Mouse (Mus musculus) adrenal gland, adult 2 months (tissue): Measurements from ENCODE around the gene Cntln. TPM values are rescaled to one million over a fixed set of nuclear protein-coding genes. Genes with fewer than 3 reads are reported as not detected.

Experiments used
- DNase-seq: peaks from one replicate; pipeline ENCODE4 v3.0.0; 2021
- long read RNA-seq: library from polyadenylated mRNA; stranded (forward); transcript quantifications from one replicate; pipeline ENCODE4 v2.0.0, GENCODE M21; 2021
- polyA plus RNA-seq: library from polyadenylated mRNA; depleted of rRNA; stranded (reverse); fragments of >200 nt; gene quantifications from 2 replicates; pipeline ENCODE4 v1.2.3, GENCODE M21; 2012; rRNA removed
- total RNA-seq, 2 experiments: library from RNA; stranded (reverse); gene quantifications; 2 replicates each; pipeline ENCODE4 v1.2.3; 2021

The Cntln gene
- 1 to 10 TPM; 7.5 to 8.3 TPM for total RNA-seq
- 1.8 and 2.0 TPM in 2 replicates for polyA plus RNA-seq
- long read RNA-seq, partial matches to known transcripts, result 0 of 3 reads
- long read RNA-seq, other reads (novel, unspliced or antisense), result 2 of 3 reads

- DNase-seq, result peak; percentile 98
These were observed at the start of gene Cntln for GRCm38 (mm10) chr4:84884111-84884538. Cntln (plus strand) TSS chr4:84884309.

- DNase-seq, result peak; percentile 32
These were observed 47.1 kb upstream of the Cntln start for GRCm38 (mm10) chr4:84836979-84837378.

- no peak for DNase-seq
These were observed 45.6 kb upstream of the Cntln start for GRCm38 (mm10) chr4:84838545-84838944.

GRCm38 (mm10) chr4:84839466-84839865 lies 44.6 kb upstream of the Cntln start:
- DNase-seq, result no peak

GRCm38 (mm10) chr4:84857588-84857987 lies 26.5 kb upstream of the Cntln start:
- DNase-seq, result no peak

GRCm38 (mm10) chr4:84876347-84876746 lies 7.8 kb upstream of the Cntln start:
- peak; percentile 49 for DNase-seq

GRCm38 (mm10) chr4:84883646-84884045 lies 463 bp upstream of the Cntln start:
- no peak for DNase-seq

- peak; percentile 81 for DNase-seq
These were observed 596 bp downstream of the Cntln start for GRCm38 (mm10) chr4:84884539-84885270.

- no peak for DNase-seq
These were observed 1.1 kb downstream of the Cntln start for GRCm38 (mm10) chr4:84885271-84885540.

GRCm38 (mm10) chr4:84918393-84918792 lies 34.3 kb downstream of the Cntln start:
- no peak for DNase-seq

- no peak for DNase-seq
These were observed 50.3 kb downstream of the Cntln start for GRCm38 (mm10) chr4:84934342-84934929.

- DNase-seq, result no peak
These were observed 58.0 kb downstream of the Cntln start for GRCm38 (mm10) chr4:84942059-84942458.

GRCm38 (mm10) chr4:84942651-84943050 lies 58.5 kb downstream of the Cntln start:
- DNase-seq, result no peak

- DNase-seq, result no peak
These were observed 60.0 kb downstream of the Cntln start for GRCm38 (mm10) chr4:84944100-84944499.

GRCm38 (mm10) chr4:84946450-84946849 lies 62.3 kb downstream of the Cntln start:
- DNase-seq, result no peak

GRCm38 (mm10) chr4:84976875-84977646 lies 93.0 kb downstream of the Cntln start:
- DNase-seq, result no peak

GRCm38 (mm10) chr4:84995520-84996348 lies 111.6 kb downstream of the Cntln start:
- no peak for DNase-seq

- no peak for DNase-seq
These were observed 121.5 kb downstream of the Cntln start for GRCm38 (mm10) chr4:85005581-85005980.

GRCm38 (mm10) chr4:85006789-85007188 lies 122.7 kb downstream of the Cntln start:
- no peak for DNase-seq

- DNase-seq, result no peak
These were observed 126.7 kb downstream of the Cntln start for GRCm38 (mm10) chr4:85010846-85011245.

- DNase-seq, result no peak
These were observed 161.6 kb downstream of the Cntln start for GRCm38 (mm10) chr4:85045748-85046147.

GRCm38 (mm10) chr4:85049933-85050553 lies 165.9 kb downstream of the Cntln start:
- no peak for DNase-seq
